Comparison of ENCODE assay signal across 8 mouse cellular contexts in genomic region chr2:156840301-156841027, GRCm38 (mm10). TPM values are rescaled to one million over a fixed set of nuclear protein-coding genes. Genes with fewer than 3 reads are reported as not detected.
DNase-seq lines count a peak whose midpoint lies in the region; ATAC-seq and TF ChIP-seq lines count a peak whose summit lies in the region.

No protein-coding gene starts in this region.

- no peak for TF ChIP-seq POLR2A in testis, adult 2 months (IDR thresholded peaks at IDR 0.05; ENCODE audit: control insufficient read depth, low read depth, low read length)

- peaks cover 40% of the 10 kb centered on the region for H3K36me3 ChIP-seq in heart, embryonic 10.5 days
- H3K36me3 ChIP-seq in midbrain, embryonic 12.5 days = 0 out of 2 replicates have a peak, but pooled peaks cover 13% of the 10 kb centered on the region
- no peaks in the 10 kb centered on the region for H3K36me3 ChIP-seq in testis, adult 2 months (ENCODE audit: control insufficient read depth, insufficient read depth, low read length)

- H3K4me1 ChIP-seq in heart, embryonic 10.5 days = peaks cover 58% of the 10 kb centered on the region
- H3K4me1 ChIP-seq in midbrain, embryonic 12.5 days = peaks cover 58% of the 10 kb centered on the region
- H3K4me1 ChIP-seq in testis, adult 2 months (ENCODE audit: control insufficient read depth, insufficient read depth, low read length) = peaks cover 25% of the 10 kb centered on the region

- no peaks in the 10 kb centered on the region for H3K27me3 ChIP-seq in heart, embryonic 10.5 days (ENCODE audit: insufficient read depth, poor library complexity, severe bottlenecking)
- no peaks in the 10 kb centered on the region; the same call in 1 of the 2 replicates for H3K27me3 ChIP-seq in midbrain, embryonic 12.5 days
- H3K27me3 ChIP-seq in testis, adult 2 months (ENCODE audit: control insufficient read depth, insufficient read depth, low read length) = no peaks in the 10 kb centered on the region

- no peaks in the 10 kb centered on the region for H3K9me3 ChIP-seq in heart, embryonic 10.5 days
- no peaks in the 10 kb centered on the region for H3K9me3 ChIP-seq in midbrain, embryonic 12.5 days

- peak; percentile 26 for DNase-seq in right cerebral cortex, postnatal 4 days
- DNase-seq in right cerebral cortex, postnatal 25 days = no peak
- DNase-seq in adrenal gland, postnatal 25 days = peak; percentile 44
- DNase-seq in heart, embryonic 10.5 days (ENCODE audit: low spot score) = peak; percentile 80
- peak; percentile 77 to 83 for DNase-seq in kidney, postnatal 4 days
- no peak for DNase-seq in left cerebral cortex, adult 8-10 months (ENCODE audit: low spot score in 2 of 2)

- peak overlapping the region; percentile 86 for H3K4me2 ChIP-seq in midbrain, embryonic 12.5 days (replicated peaks)

- peak overlapping the region; percentile 93 for H3K27ac ChIP-seq in heart, embryonic 10.5 days
- peak overlapping the region; percentile 90 for H3K27ac ChIP-seq in midbrain, embryonic 12.5 days (replicated peaks)
- H3K27ac ChIP-seq in testis, adult 2 months (ENCODE audit: control insufficient read depth, insufficient read depth, low read depth, low read length) = peak overlapping the region; percentile 63

- TF ChIP-seq CTCF in testis, adult 2 months (IDR thresholded peaks at IDR 0.05; ENCODE audit: control insufficient read depth, insufficient read depth, insufficient replicate concordance, low read depth, low read length) = no peak

- peak overlapping the region; percentile 85 for H3K9ac ChIP-seq in midbrain, embryonic 12.5 days (replicated peaks)

- H3K4me3 ChIP-seq in heart, embryonic 10.5 days = peak overlapping the region; percentile 78
- H3K4me3 ChIP-seq in midbrain, embryonic 12.5 days = peak overlapping the region; percentile 82
- peak overlapping the region; percentile 87 for H3K4me3 ChIP-seq in testis, adult 2 months (ENCODE audit: control insufficient read depth, low read depth, low read length)

- peak; percentile 39 for ATAC-seq in midbrain, embryonic 12.5 days (ENCODE audit: low FRiP score, low read depth)

- WGBS in heart, embryonic 10.5 days = under 1% methylated on average over 67 of the region's 79 CpGs
- WGBS in midbrain, embryonic 12.5 days = under 1% methylated on average over 45 of the region's 79 CpGs

RNA-seq across cellular contexts. Expression of gene Tgif2, which starts 0.7 kb away (rescaled TPM):
- 5.5 and 5.8 TPM in 2 replicates for total RNA-seq in adrenal gland, postnatal 25 days (2021)
- polyA plus RNA-seq in heart, embryonic 10.5 days (2016; fragmentation: Nextera tagmentation; extraction: Ambion mirVana) = 48.4 and 62.3 TPM in 2 replicates
- 75.2 and 76.9 TPM in 2 replicates for polyA plus RNA-seq in midbrain, embryonic 12.5 days (2016; fragmentation: Nextera tagmentation; extraction: Ambion mirVana)
- polyA plus RNA-seq in testis, adult 2 months (2012; rRNA removed) = 11.0 and 12.7 TPM in 2 replicates
- 1 to 10 TPM in 2 of 4 experiments, under 1 TPM in 2; 0.55 to 1.1 (median 0.84) TPM for total RNA-seq in left cerebral cortex, adult 8-10 months (2022)

RNA-seq across cellular contexts. Expression of gene 4930518I15Rik, which starts 17.3 kb away (rescaled TPM):
- total RNA-seq in adrenal gland, postnatal 25 days (2021) = 4.8 and 5.9 TPM in 2 replicates
- polyA plus RNA-seq in heart, embryonic 10.5 days (2016; fragmentation: Nextera tagmentation; extraction: Ambion mirVana) = 4.7 and 6.3 TPM in 2 replicates
- polyA plus RNA-seq in midbrain, embryonic 12.5 days (2016; fragmentation: Nextera tagmentation; extraction: Ambion mirVana) = 11.6 and 12.4 TPM in 2 replicates
- 1.0 and 1.1 TPM in 2 replicates for polyA plus RNA-seq in testis, adult 2 months (2012; rRNA removed)
- total RNA-seq in left cerebral cortex, adult 8-10 months (2022) = 1 to 10 TPM; 2.4 to 3.6 (median 2.8) TPM

RNA-seq across cellular contexts. Expression of gene Rab5if, which starts 22.5 kb away (rescaled TPM):
- 284 and 313 TPM in 2 replicates for total RNA-seq in adrenal gland, postnatal 25 days (2021)
- 197 and 198 TPM in 2 replicates for polyA plus RNA-seq in heart, embryonic 10.5 days (2016; fragmentation: Nextera tagmentation; extraction: Ambion mirVana)
- polyA plus RNA-seq in midbrain, embryonic 12.5 days (2016; fragmentation: Nextera tagmentation; extraction: Ambion mirVana) = 175 and 176 TPM in 2 replicates
- polyA plus RNA-seq in testis, adult 2 months (2012; rRNA removed) = 73.0 and 80.2 TPM in 2 replicates
- total RNA-seq in left cerebral cortex, adult 8-10 months (2022) = 10 to 100 TPM; 75.3 to 83.0 (median 79.6) TPM

RNA-seq across cellular contexts. Expression of gene Sla2, which starts 46.5 kb away (rescaled TPM):
- total RNA-seq in adrenal gland, postnatal 25 days (2021) = not detected in 2 replicates
- 1.1 and 1.9 TPM in 2 replicates for polyA plus RNA-seq in heart, embryonic 10.5 days (2016; fragmentation: Nextera tagmentation; extraction: Ambion mirVana)
- polyA plus RNA-seq in midbrain, embryonic 12.5 days (2016; fragmentation: Nextera tagmentation; extraction: Ambion mirVana) = 0.34 and 0.37 TPM in 2 replicates
- 0.14 and 0.16 TPM in 2 replicates for polyA plus RNA-seq in testis, adult 2 months (2012; rRNA removed)
- total RNA-seq in left cerebral cortex, adult 8-10 months (2022) = under 1 TPM; 0.26 to 0.68 (median 0.30) TPM

Comparison
In these comparisons a context has a peak if more than half of its experiments do, and no peak if none do; other contexts are left out.
1. DNase-seq: peak in right cerebral cortex, postnatal 4 days (single experiment), adrenal gland, postnatal 25 days (single experiment), heart, embryonic 10.5 days (single experiment) and kidney, postnatal 4 days (2 of 2); none in right cerebral cortex, postnatal 25 days (single experiment) and left cerebral cortex, adult 8-10 months (0 of 2).
2. Peak in every context shown above with its lines, with median percentiles within 50 percentile points of each other: H3K27ac ChIP-seq and H3K4me3 ChIP-seq.